In genomic region chr15:84854921-84855901, GRCm38 (mm10) we compare ENCODE assay signal across 8 mouse cellular contexts. TPM values are rescaled to one million over a fixed set of nuclear protein-coding genes. Genes with fewer than 3 reads are reported as not detected.
DNase-seq lines count a peak whose midpoint lies in the region; ATAC-seq and TF ChIP-seq lines count a peak whose summit lies in the region.

No protein-coding gene starts in this region.

- no peaks in the 10 kb centered on the region for H3K36me3 ChIP-seq in heart, embryonic 13.5 days
- H3K36me3 ChIP-seq in kidney, postnatal 0 days (ENCODE audit: insufficient read depth, low read length): no peaks in the 10 kb centered on the region

- TF ChIP-seq POLR2A in lung, adult 2 months (IDR thresholded peaks at IDR 0.05; ENCODE audit: borderline replicate concordance, extremely low read depth, low read depth, low read length): no peak
- no peak for TF ChIP-seq POLR2A in olfactory bulb, adult 2 months (IDR thresholded peaks at IDR 0.05; ENCODE audit: insufficient read depth, low read depth, low read length)

- peak; percentile 14 to 23 for DNase-seq in CD8-positive naive resting alpha-beta T cell, adult 2 months (ENCODE audit: low read depth in 2 of 2, low spot score in 2 of 2)
- peak; percentile 13 for DNase-seq in adrenal gland, adult 8-10 months
- peak; percentile 46 for DNase-seq in embryo, embryonic 11.5 days (ENCODE audit: low read depth, low spot score)
- peak; percentile 25 for DNase-seq in kidney, postnatal 0 days (ENCODE audit: low spot score)
- no peak for DNase-seq in lung, adult 2 months
- DNase-seq in thymus, postnatal 10 days (ENCODE audit: low spot score in 2 of 2): peak; percentile 17 to 18

- H3K4me3 ChIP-seq in heart, embryonic 13.5 days: peak overlapping the region; percentile 76
- peak overlapping the region; percentile 50 for H3K4me3 ChIP-seq in kidney, postnatal 0 days (replicated peaks; ENCODE audit: low read depth, low read length)
- peak overlapping the region; percentile 56 for H3K4me3 ChIP-seq in lung, adult 2 months (replicated peaks; ENCODE audit: extremely low read depth, low read depth, low read length)
- H3K4me3 ChIP-seq in olfactory bulb, adult 2 months (ENCODE audit: insufficient read depth, low read depth, low read length): peak overlapping the region; percentile 91

- under 1% methylated on average over 83 of the region's 88 CpGs for WGBS in heart, embryonic 13.5 days
- under 1% methylated on average over 88 of the region's 88 CpGs for WGBS in kidney, postnatal 0 days
- under 1% methylated on average over 87 of the region's 88 CpGs for WGBS in lung, adult 2 months
- under 1% methylated on average over 88 of the region's 88 CpGs for WGBS in olfactory bulb, adult 2 months

- H3K27ac ChIP-seq in heart, embryonic 13.5 days (replicated peaks): 0 out of 2 replicates have a peak overlapping the region, but pooled peaks have one; percentile 39
- H3K27ac ChIP-seq in kidney, postnatal 0 days: no peak overlapping the region; the same call in 1 of the 2 replicates
- H3K27ac ChIP-seq in olfactory bulb, adult 2 months (ENCODE audit: insufficient read depth, low read depth, low read length): peak overlapping the region; percentile 43

- H3K4me2 ChIP-seq in heart, embryonic 13.5 days: peak overlapping the region; percentile 99
- peak overlapping the region; percentile 99 for H3K4me2 ChIP-seq in kidney, postnatal 0 days (ENCODE audit: low read length)

- H3K9ac ChIP-seq in heart, embryonic 13.5 days: peak overlapping the region; percentile 84
- H3K9ac ChIP-seq in kidney, postnatal 0 days (ENCODE audit: low read depth, low read length): peak overlapping the region; percentile 50

- H3K27me3 ChIP-seq in heart, embryonic 13.5 days (replicated peaks): peaks cover 40% of the 10 kb centered on the region
- no peaks in the 10 kb centered on the region for H3K27me3 ChIP-seq in kidney, postnatal 0 days (ENCODE audit: insufficient read depth, low read length)

- no peak for ATAC-seq in heart, embryonic 13.5 days (ENCODE audit: extremely low read depth, insufficient number of reproducible peaks, low FRiP score, low TSS enrichment)
- ATAC-seq in kidney, postnatal 0 days (replicated peaks; ENCODE audit: low FRiP score, low read depth): no peak

- H3K4me1 ChIP-seq in heart, embryonic 13.5 days: peaks cover 39% of the 10 kb centered on the region
- H3K4me1 ChIP-seq in kidney, postnatal 0 days (replicated peaks; ENCODE audit: insufficient read depth, low read length): peaks cover 11% of the 10 kb centered on the region
- H3K4me1 ChIP-seq in lung, adult 2 months (ENCODE audit: control insufficient read depth, insufficient read depth, low read length): peaks cover 4% of the 10 kb centered on the region; the same call in 1 of the 2 replicates
- H3K4me1 ChIP-seq in olfactory bulb, adult 2 months (ENCODE audit: control insufficient read depth, insufficient read depth, low read length): peaks cover 13% of the 10 kb centered on the region

- H3K9me3 ChIP-seq in heart, embryonic 13.5 days: no peaks in the 10 kb centered on the region
- H3K9me3 ChIP-seq in kidney, postnatal 0 days (replicated peaks; ENCODE audit: low read length): no peaks in the 10 kb centered on the region

- no peak for TF ChIP-seq CTCF in kidney, postnatal 0 days (IDR thresholded peaks at IDR 0.05; ENCODE audit: low read depth)
- no peak for TF ChIP-seq CTCF in lung, adult 2 months (IDR thresholded peaks at IDR 0.05; ENCODE audit: insufficient read depth, low read length)
- TF ChIP-seq CTCF in olfactory bulb, adult 2 months (IDR thresholded peaks at IDR 0.05; ENCODE audit: insufficient read depth, low read depth, low read length): no peak

RNA-seq across cellular contexts. Expression of gene Phf21b, which starts 0.6 kb away (rescaled TPM):
- 1 to 10 TPM; 4.4 to 5.7 (median 4.9) TPM for total RNA-seq in adrenal gland, adult 8-10 months (2022)
- 0.08 and 0.14 TPM in 2 replicates for polyA plus RNA-seq in heart, embryonic 13.5 days (2015; fragmentation: Nextera tagmentation; extraction: Ambion mirVana)
- polyA plus RNA-seq in kidney, postnatal 0 days (2015; fragmentation: Nextera tagmentation; extraction: Ambion mirVana): 0.15 and 0.24 TPM in 2 replicates
- 2.2 and 2.6 TPM in 2 replicates for polyA plus RNA-seq in lung, adult 2 months (2012; rRNA removed)
- polyA plus RNA-seq in olfactory bulb, adult 2 months (2012; ENCODE audit: insufficient read depth, insufficient read length, low replicate concordance, missing spikeins): not detected in 2 replicates
